Mouse (Mus musculus) embryonic facial prominence, embryonic 14.5 days (tissue): ENCODE measurements around the gene Gm49368. TPM values are rescaled to one million over a fixed set of nuclear protein-coding genes. Genes with fewer than 3 reads are reported as not detected.

Experiments
- ATAC-seq: fragments of 200-750 bp; cut with Nextera tagmentation; 2 replicates; pipeline ENCODE4 v1.8.0; 2017; ENCODE audit warnings: low read depth, moderate number of reproducible peaks, moderate TSS enrichment
- DNase-seq: peaks from one replicate; pipeline ENCODE4 v3.0.0-alpha.2; 2015; ENCODE audit warnings: low spot score
- H3K27ac ChIP-seq: fragments of 300-500 bp; sonication (generic); replicated peaks from 2 replicates; pipeline ENCODE4 v1.5.1; 2014; ENCODE audit warnings: low read depth, mild to moderate bottlenecking, low read length, moderate library complexity
- H3K27me3 ChIP-seq: fragments of 300-500 bp; sonication (generic); replicated peaks from 2 replicates; pipeline ENCODE4 v1.6.1; 2014; ENCODE audit warnings: low read length; ENCODE audit not compliant: control insufficient read depth, insufficient read depth
- H3K36me3 ChIP-seq: fragments of 300-500 bp; sonication (generic); 2 replicates; pipeline ENCODE4 v1.6.1; 2014; ENCODE audit warnings: low read length, mixed read lengths; ENCODE audit not compliant: control insufficient read depth, insufficient read depth
- H3K4me1 ChIP-seq: fragments of 300-500 bp; sonication (generic); 2 replicates; pipeline ENCODE4 v1.6.1; 2014; ENCODE audit warnings: antibody characterized with exemption, low read length; ENCODE audit not compliant: control insufficient read depth, insufficient read depth
- H3K4me2 ChIP-seq: fragments of 300-500 bp; sonication (generic); 2 replicates; pipeline ENCODE4 v1.6.1; 2014; ENCODE audit warnings: low read depth, mild to moderate bottlenecking, low read length, moderate library complexity, mixed read lengths
- H3K4me3 ChIP-seq: fragments of 300-500 bp; sonication (generic); 2 replicates; pipeline ENCODE4 v1.5.1; 2014; ENCODE audit warnings: low read depth, mild to moderate bottlenecking, low read length
- H3K9ac ChIP-seq: fragments of 300-500 bp; sonication (generic); 2 replicates; pipeline ENCODE4 v1.6.1; 2014; ENCODE audit warnings: low read depth, mild to moderate bottlenecking, low read length, moderate library complexity, mixed read lengths
- H3K9me3 ChIP-seq: fragments of 300-500 bp; sonication (generic); 2 replicates; pipeline ENCODE4 v1.6.1; 2016; ENCODE audit warnings: low read length; ENCODE audit not compliant: control insufficient read depth
- WGBS: fragments of 180-500 bp; shearing (Covaris S2); extraction: QIAGEN DNeasy Blood & Tissue Kit; methylation state at CpG from one replicate; pipeline ENCODE4 v1.1.7; 2014; 5-methylcytosine and 5-hydroxymethylcytosine counted together
- polyA plus RNA-seq: library from polyadenylated mRNA; unstranded; fragments of >200 nt; fragmentation: Nextera tagmentation; extraction: Ambion mirVana; gene quantifications from 2 replicates; pipeline ENCODE4 v1.2.1, GENCODE M21; 2014

Gm49368 gene
- polyA plus RNA-seq, 1 experiment from 2014 or later, result not detected

DNA sequence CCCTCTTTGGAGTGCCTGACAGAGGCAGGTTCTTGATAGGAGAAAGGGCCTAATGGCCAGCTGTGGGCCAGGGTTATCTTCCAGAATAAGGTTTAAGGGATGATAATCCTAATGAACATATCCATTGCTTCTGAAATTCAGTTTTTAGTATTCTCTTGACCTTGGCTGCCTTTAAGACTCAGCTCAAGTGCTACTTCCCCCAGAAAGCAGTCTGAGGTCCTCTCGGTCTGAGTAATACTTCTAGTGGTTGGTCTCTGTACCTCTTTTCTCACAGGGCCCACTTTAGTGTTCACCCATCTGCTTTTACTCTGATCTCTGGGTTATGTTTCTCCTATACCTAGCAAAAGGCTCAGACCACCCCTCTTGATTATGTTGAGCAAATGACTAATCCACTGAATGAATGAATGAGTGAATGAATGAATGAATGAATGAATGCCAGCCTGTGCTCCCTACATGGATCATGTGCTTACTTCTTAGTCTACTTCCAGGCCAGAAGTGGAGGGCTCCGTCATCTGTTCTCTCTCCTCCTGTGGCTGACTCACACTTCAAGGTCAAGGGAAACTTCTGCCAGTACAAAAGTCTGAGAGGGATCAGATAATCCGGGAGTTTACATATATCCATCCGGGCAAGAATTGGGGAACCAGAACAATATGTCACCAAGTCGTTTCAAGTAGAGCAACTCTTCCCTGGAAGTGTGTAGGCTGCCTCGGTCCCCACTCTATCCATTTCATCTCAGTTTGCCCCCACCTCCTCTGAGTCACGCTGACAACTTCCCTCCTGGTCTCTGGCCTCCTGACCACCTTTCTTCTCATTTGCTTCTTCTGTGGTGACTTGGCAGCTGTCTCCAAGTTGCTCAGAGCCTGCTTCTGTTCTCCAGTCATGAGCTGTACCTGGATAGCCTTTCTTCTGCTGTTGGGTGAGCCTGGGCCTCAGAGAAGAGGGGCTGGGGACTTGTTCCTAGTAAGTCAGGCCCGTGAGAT is 66.5 kb downstream of the Gm49368 start, which contains the start of gene Itgax:
Gene Itgax (plus strand): TSS at position 807 of the 980 bp plus-strand sequence.
- Histone ChIP-seq H3K4me3 (no peak within 1 kb of the TSS), H3K36me3 (no peaks in the 10 kb centered on the region), H3K9ac (no peak within 1 kb of the TSS), H3K4me2 (no peak within 1 kb of the TSS), H3K27me3 (no peaks in the 10 kb centered on the region), H3K27ac (no peak within 1 kb of the TSS), H3K4me1 (no peaks in the 10 kb centered on the region), H3K9me3 (no peaks in the 10 kb centered on the region)
- ATAC-seq, result no peak
- no peak for DNase-seq
- WGBS, result 77% methylated on average over 8 of the region's 8 CpGs

- Histone ChIP-seq H3K36me3 (no peaks in the 10 kb centered on the region), H3K27me3 (no peaks in the 10 kb centered on the region), H3K9me3 (no peaks in the 10 kb centered on the region), H3K9ac (no peak overlapping the region), H3K4me3 (no peak overlapping the region), H3K27ac (no peak overlapping the region), H3K4me1 (no peaks in the 10 kb centered on the region), H3K4me2 (no peak overlapping the region)
- 87% methylated on average over 5 of the region's 5 CpGs for WGBS
- DNase-seq (no peak), ATAC-seq (no peak)
Observed at GRCm38 (mm10) chr7:128132148-128132547, 69.7 kb downstream of the Gm49368 start.

DNA sequence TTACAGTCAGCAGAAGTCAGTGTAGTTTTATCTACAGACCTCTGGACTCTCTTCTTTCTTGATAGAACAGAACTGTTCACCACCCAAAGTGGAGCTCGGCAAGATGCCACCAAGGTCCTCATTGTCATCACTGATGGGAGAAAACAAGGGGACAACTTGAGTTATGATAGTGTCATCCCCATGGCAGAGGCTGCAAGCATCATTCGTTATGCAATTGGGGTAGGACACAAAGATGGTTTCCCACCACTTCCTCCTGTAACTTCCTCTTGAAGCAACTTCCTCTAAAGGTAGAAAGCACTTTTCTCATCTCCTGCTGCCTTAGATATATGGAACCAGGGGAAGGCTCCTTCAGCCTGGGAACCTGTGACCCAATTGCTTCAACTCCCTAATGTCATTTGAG is 71.1 kb downstream of the Gm49368 start:
- Histone ChIP-seq H3K36me3 (no peaks in the 10 kb centered on the region), H3K4me1 (no peaks in the 10 kb centered on the region), H3K9me3 (no peaks in the 10 kb centered on the region), H3K27ac (no peak overlapping the region), H3K4me3 (no peak overlapping the region), H3K27me3 (no peaks in the 10 kb centered on the region), H3K9ac (no peak overlapping the region), H3K4me2 (no peak overlapping the region)
- no peak for DNase-seq
- WGBS, result 81% methylated on average over 2 of the region's 2 CpGs
- no peak for ATAC-seq

- Histone ChIP-seq H3K9me3 (no peaks in the 10 kb centered on the region), H3K4me1 (no peaks in the 10 kb centered on the region), H3K27ac (no peak overlapping the region), H3K4me3 (no peak overlapping the region), H3K36me3 (no peaks in the 10 kb centered on the region), H3K9ac (no peak overlapping the region), H3K27me3 (no peaks in the 10 kb centered on the region), H3K4me2 (no peak overlapping the region)
- no peak for ATAC-seq
- DNase-seq, result no peak
- 53% methylated on average over 4 of the region's 4 CpGs for WGBS
Observed at GRCm38 (mm10) chr7:128136927-128137326, 74.4 kb downstream of the Gm49368 start.

DNA sequence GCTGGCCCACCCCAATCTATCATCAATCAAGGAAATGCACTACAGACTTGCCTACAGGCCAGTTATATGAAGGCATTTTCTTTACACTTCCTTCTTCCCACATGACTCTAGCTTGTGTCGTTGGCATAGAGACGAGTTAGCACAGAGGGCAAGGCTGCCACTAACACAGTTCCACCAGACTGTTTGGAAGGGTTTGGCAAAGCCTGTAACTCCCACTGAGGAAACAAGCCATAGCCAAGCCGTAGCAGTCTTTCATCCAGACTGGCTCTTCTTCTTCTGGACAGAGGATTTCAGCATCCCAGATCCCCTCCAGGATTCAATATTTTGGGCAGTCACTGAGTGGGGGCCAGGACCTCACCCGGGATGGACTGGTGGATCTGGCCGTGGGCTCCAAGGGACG is 77.1 kb downstream of the Gm49368 start:
- no peaks in the 10 kb centered on the region for H3K9me3 ChIP-seq
- no peak for DNase-seq
- H3K4me1 ChIP-seq, result no peaks in the 10 kb centered on the region
- H3K27ac ChIP-seq, result no peak overlapping the region
- H3K4me3 ChIP-seq, result no peak overlapping the region
- 86% methylated on average over 6 of the region's 6 CpGs for WGBS
- H3K36me3 ChIP-seq, result no peaks in the 10 kb centered on the region
- H3K4me2 ChIP-seq, result no peak overlapping the region
- no peaks in the 10 kb centered on the region for H3K27me3 ChIP-seq
- no peak for ATAC-seq
- no peak overlapping the region for H3K9ac ChIP-seq

DNA sequence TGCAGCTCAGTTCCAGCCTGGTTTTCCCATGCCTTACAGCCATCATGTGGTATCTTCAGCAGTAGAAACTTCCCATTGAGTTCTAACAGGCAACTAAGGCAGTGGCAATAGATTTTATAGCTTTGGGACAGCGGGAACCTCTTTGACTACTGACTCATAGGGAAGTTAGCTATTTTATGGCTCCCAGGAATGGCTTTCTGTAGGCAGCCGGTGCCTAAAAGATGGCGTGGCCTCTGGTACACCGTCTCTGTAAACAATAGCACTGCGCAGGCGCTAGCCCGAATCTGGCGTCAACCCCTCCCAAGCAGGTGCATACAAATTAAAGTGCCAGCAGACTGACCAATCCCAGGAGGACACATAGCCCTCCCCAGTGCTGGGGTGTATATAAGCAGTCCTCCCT is 88.5 kb downstream of the Gm49368 start:
- Histone ChIP-seq H3K4me2 (no peak overlapping the region), H3K9ac (no peak overlapping the region), H3K4me1 (no peaks in the 10 kb centered on the region), H3K4me3 (no peak overlapping the region), H3K27ac (no peak overlapping the region), H3K27me3 (no peaks in the 10 kb centered on the region), H3K9me3 (no peaks in the 10 kb centered on the region), H3K36me3 (no peaks in the 10 kb centered on the region)
- WGBS, result 89% methylated on average over 8 of the region's 8 CpGs
- ATAC-seq (no peak), DNase-seq (no peak)

GRCm38 (mm10) chr7:128154076-128154475 is 91.6 kb downstream of the Gm49368 start, which contains the start of gene Itgad:
Gene Itgad, plus strand, starts transcription at chr7:128154376.
- Histone ChIP-seq H3K4me2 (no peak within 1 kb of the TSS), H3K4me1 (no peaks in the 10 kb centered on the region), H3K36me3 (no peaks in the 10 kb centered on the region), H3K4me3 (no peak within 1 kb of the TSS), H3K9ac (no peak within 1 kb of the TSS), H3K9me3 (no peaks in the 10 kb centered on the region), H3K27ac (no peak within 1 kb of the TSS), H3K27me3 (no peaks in the 10 kb centered on the region)
- DNase-seq (no peak), ATAC-seq (no peak)
- WGBS, result 92% methylated on average over 21 of the region's 21 CpGs

GRCm38 (mm10) chr7:128154924-128155323 is 92.4 kb downstream of the Gm49368 start:
- H3K4me1 ChIP-seq, result no peaks in the 10 kb centered on the region
- no peaks in the 10 kb centered on the region for H3K36me3 ChIP-seq
- no peak for DNase-seq
- H3K27ac ChIP-seq, result no peak overlapping the region
- H3K9me3 ChIP-seq, result no peaks in the 10 kb centered on the region
- H3K27me3 ChIP-seq, result no peaks in the 10 kb centered on the region
- H3K4me3 ChIP-seq, result no peak overlapping the region
- WGBS, result 75% methylated on average over 10 of the region's 10 CpGs
- H3K9ac ChIP-seq, result no peak overlapping the region
- H3K4me2 ChIP-seq, result no peak overlapping the region
- no peak for ATAC-seq
